Mouse (Mus musculus) liver, embryonic 11.5 days (tissue): Measurements from ENCODE around the gene Hand2. TPM values are rescaled to one million over a fixed set of nuclear protein-coding genes. Genes with fewer than 3 reads are reported as not detected.

ENCODE experiments used
- ATAC-seq: fragments of 200-750 bp; cut with Nextera tagmentation; replicated peaks from 2 replicates; pipeline ENCODE4 v1.8.0; 2017; ENCODE audit warnings: moderate number of reproducible peaks, mild to moderate bottlenecking, moderate TSS enrichment, moderate library complexity; ENCODE audit not compliant: low FRiP score
- DNase-seq: peaks from one replicate; pipeline ENCODE4 v3.0.0-alpha.2; 2017; ENCODE audit warnings: low spot score
- H3K27ac ChIP-seq: fragments of 300-500 bp; sonication (generic); 2 replicates; pipeline ENCODE4 v1.5.1; 2014; ENCODE audit warnings: mild to moderate bottlenecking, low read depth, low read length, control low read depth
- H3K27me3 ChIP-seq: fragments of 300-500 bp; sonication (generic); replicated peaks from 2 replicates; pipeline ENCODE4 v1.6.1; 2014; ENCODE audit warnings: low read length, mixed read lengths; ENCODE audit not compliant: control insufficient read depth, insufficient read depth
- H3K36me3 ChIP-seq: fragments of 300-500 bp; sonication (generic); 2 replicates; pipeline ENCODE4 v1.6.1; 2014; ENCODE audit warnings: mild to moderate bottlenecking, low read length, moderate library complexity, mixed read lengths; ENCODE audit not compliant: control insufficient read depth, insufficient read depth
- H3K4me1 ChIP-seq: fragments of 300-500 bp; sonication (generic); replicated peaks from 2 replicates; pipeline ENCODE4 v1.6.1; 2014; ENCODE audit warnings: low read length, mixed read lengths; ENCODE audit not compliant: control insufficient read depth, insufficient read depth
- H3K4me2 ChIP-seq: fragments of 300-500 bp; sonication (generic); 2 replicates; pipeline ENCODE4 v1.6.1; 2014; ENCODE audit warnings: mild to moderate bottlenecking, control low read depth, moderate library complexity
- H3K4me3 ChIP-seq: fragments of 300-500 bp; sonication (generic); 2 replicates; pipeline ENCODE4 v1.5.1; 2014; ENCODE audit warnings: low read depth, low read length, control low read depth
- H3K9ac ChIP-seq: fragments of 300-500 bp; sonication (generic); 2 replicates; pipeline ENCODE4 v1.6.1; 2014; ENCODE audit warnings: low read depth, low read length, control low read depth
- H3K9me3 ChIP-seq: fragments of 300-500 bp; sonication (generic); 2 replicates; pipeline ENCODE4 v1.6.1; 2016; ENCODE audit warnings: low read length, inconsistent platforms, mixed read lengths; ENCODE audit not compliant: control insufficient read depth
- WGBS: fragments of 180-500 bp; shearing (Covaris S2); extraction: QIAGEN DNeasy Blood & Tissue Kit; methylation state at CpG from one replicate; pipeline ENCODE4 v1.1.7; 2014; 5-methylcytosine and 5-hydroxymethylcytosine counted together
- polyA plus RNA-seq: library from polyadenylated mRNA; unstranded; fragments of >200 nt; fragmentation: Nextera tagmentation; extraction: Ambion mirVana; gene quantifications from 2 replicates; pipeline ENCODE4 v1.2.1, GENCODE M21; 2014

The Hand2 gene
- polyA plus RNA-seq, 1 experiment from 2014 or later, result 5.4 TPM

- no peak for DNase-seq
- Histone ChIP-seq H3K9ac (no peak overlapping the region), H3K4me2 (no peak overlapping the region), H3K9me3 (no peaks in the 10 kb centered on the region), H3K4me3 (no peak overlapping the region), H3K36me3 (no peaks in the 10 kb centered on the region), H3K27me3 (peaks cover 33% of the 10 kb centered on the region), H3K4me1 (no peaks in the 10 kb centered on the region), H3K27ac (no peak overlapping the region)
- no peak for ATAC-seq
- 59% methylated on average over 9 of the region's 9 CpGs for WGBS
These were observed 35.9 kb downstream of the Hand2 start for GRCm38 (mm10) chr8:57356529-57357325.

- DNase-seq (no peak), ATAC-seq (no peak)
- Histone ChIP-seq H3K4me3 (no peak overlapping the region), H3K4me2 (no peak overlapping the region), H3K9ac (no peak overlapping the region), H3K27ac (no peak overlapping the region), H3K9me3 (no peaks in the 10 kb centered on the region), H3K36me3 (no peaks in the 10 kb centered on the region), H3K27me3 (peaks cover 1% of the 10 kb centered on the region), H3K4me1 (no peaks in the 10 kb centered on the region)
- 36% methylated on average over 2 of the region's 2 CpGs for WGBS
These were observed 39.7 kb downstream of the Hand2 start for GRCm38 (mm10) chr8:57360493-57360892.

- Histone ChIP-seq H3K27me3 (no peaks in the 10 kb centered on the region), H3K9ac (no peak overlapping the region), H3K4me2 (no peak overlapping the region), H3K9me3 (no peaks in the 10 kb centered on the region), H3K36me3 (no peaks in the 10 kb centered on the region), H3K4me3 (no peak overlapping the region), H3K4me1 (no peaks in the 10 kb centered on the region), H3K27ac (no peak overlapping the region)
- ATAC-seq (no peak), DNase-seq (no peak)
- WGBS, result 62% methylated on average over 8 of the region's 8 CpGs
These were observed 40.4 kb downstream of the Hand2 start for GRCm38 (mm10) chr8:57361003-57361805.

- Histone ChIP-seq H3K9ac (no peak overlapping the region), H3K4me1 (no peaks in the 10 kb centered on the region), H3K4me2 (no peak overlapping the region), H3K4me3 (no peak overlapping the region), H3K9me3 (no peaks in the 10 kb centered on the region), H3K36me3 (no peaks in the 10 kb centered on the region), H3K27ac (no peak overlapping the region), H3K27me3 (no peaks in the 10 kb centered on the region)
- DNase-seq, result no peak
- WGBS, result 68% methylated on average over 2 of the region's 2 CpGs
- ATAC-seq, result no peak
These were observed 42.1 kb downstream of the Hand2 start for GRCm38 (mm10) chr8:57362881-57363280.

- ATAC-seq, result no peak
- H3K36me3 ChIP-seq, result no peaks in the 10 kb centered on the region
- no peak overlapping the region for H3K4me2 ChIP-seq
- no peaks in the 10 kb centered on the region for H3K9me3 ChIP-seq
- H3K4me3 ChIP-seq, result no peak overlapping the region
- no peaks in the 10 kb centered on the region for H3K27me3 ChIP-seq
- no peak for DNase-seq
- 70% methylated on average over 2 of the region's 2 CpGs for WGBS
- H3K9ac ChIP-seq, result no peak overlapping the region
- no peaks in the 10 kb centered on the region for H3K4me1 ChIP-seq
- no peak overlapping the region for H3K27ac ChIP-seq
These were observed 53.3 kb downstream of the Hand2 start for GRCm38 (mm10) chr8:57374044-57374443.

Other genes starting within 250 kb of the Hand2 start
- gene Scrg1, start 134.9 kb downstream of the Hand2 start, polyA plus RNA-seq, result not detected in 2 replicates
- gene Sap30, start 166.9 kb downstream of the Hand2 start, polyA plus RNA-seq, result 42.9 and 45.7 TPM in 2 replicates
- gene Hmgb2, start 190.9 kb downstream of the Hand2 start, polyA plus RNA-seq, result 539 and 542 TPM in 2 replicates